Mouse (Mus musculus) small intestine, adult 2 months (tissue): ENCODE results near the gene Tnfrsf1a. TPM values are rescaled to one million over a fixed set of nuclear protein-coding genes. Genes with fewer than 3 reads are reported as not detected.

Experiments used
- H3K27ac ChIP-seq: fragments of 200-500 bp; 2 replicates; pipeline ENCODE4 v1.5.1; 2012; ENCODE audit warnings: low read depth, low read length, control low read depth, inconsistent platforms; ENCODE audit not compliant: insufficient read depth
- H3K27me3 ChIP-seq: fragments of 200-500 bp; 2 replicates; pipeline ENCODE4 v1.6.1; 2012; ENCODE audit warnings: mild to moderate bottlenecking, moderate library complexity, low read length, inconsistent platforms; ENCODE audit not compliant: control insufficient read depth, insufficient read depth
- H3K36me3 ChIP-seq: fragments of 200-500 bp; 2 replicates; pipeline ENCODE4 v1.6.1; 2012; ENCODE audit warnings: mild to moderate bottlenecking, low read length, control low read depth, inconsistent platforms; ENCODE audit not compliant: control insufficient read depth, insufficient read depth
- H3K4me1 ChIP-seq: fragments of 200-500 bp; 2 replicates; pipeline ENCODE4 v1.6.1; 2012; ENCODE audit warnings: low read length, inconsistent platforms, mixed read lengths; ENCODE audit not compliant: control insufficient read depth, insufficient read depth, insufficient read length
- H3K4me3 ChIP-seq: fragments of 200-500 bp; 2 replicates; pipeline ENCODE4 v1.5.1; 2012; ENCODE audit warnings: low read depth, mild to moderate bottlenecking, control low read depth, inconsistent platforms, low read length, moderate library complexity
- CTCF ChIP-seq: fragments of 200-500 bp; IDR thresholded peaks from 2 replicates; pipeline ENCODE4 v1.5.1; 2012; ENCODE audit warnings: low read depth, mild to moderate bottlenecking, control low read depth, inconsistent platforms, low read length, moderate library complexity, mixed read lengths; ENCODE audit not compliant: insufficient replicate concordance, insufficient read length; ENCODE audit errors: extremely low read depth
- POLR2A ChIP-seq: fragments of 200-500 bp; IDR thresholded peaks from 2 replicates; pipeline ENCODE4 v1.6.1; 2012; ENCODE audit warnings: low read depth, mild to moderate bottlenecking, control low read depth, inconsistent platforms, low read length, moderate library complexity
- WGBS: fragments of 180-500 bp; shearing (Covaris S2); methylation state at CpG from one replicate; pipeline ENCODE4 v1.1.7; 2018; 5-methylcytosine and 5-hydroxymethylcytosine counted together
- polyA plus RNA-seq: library from polyadenylated mRNA; depleted of rRNA; stranded (reverse); fragments of >200 nt; gene quantifications from 2 replicates; pipeline ENCODE4 v1.2.3, GENCODE M21; 2012

Gene Tnfrsf1a
- polyA plus RNA-seq, 1 experiment: 207 TPM

DNA sequence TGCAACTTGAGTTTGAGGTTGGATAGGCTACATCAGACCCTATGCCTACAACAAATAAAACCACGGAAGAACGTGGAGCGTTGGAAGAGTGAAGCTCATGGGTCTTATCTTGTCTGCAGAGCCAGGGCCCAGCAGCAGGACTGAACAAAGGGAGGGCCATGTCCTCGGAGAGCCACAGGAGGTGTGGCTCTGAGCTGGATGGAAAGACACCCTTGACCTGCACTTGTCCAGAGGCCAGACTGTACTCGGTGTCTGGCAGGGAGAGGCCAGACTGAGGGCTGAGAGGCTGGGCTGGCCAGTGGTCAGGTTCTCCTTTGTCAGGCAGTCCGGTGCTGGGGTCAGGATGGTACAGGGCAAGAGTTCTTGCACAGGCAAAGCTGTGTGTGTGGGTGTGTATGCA is 23.8 kb upstream of the Tnfrsf1a start:
- H3K27me3 ChIP-seq: no peaks in the 10 kb centered on the region
- TF ChIP-seq POLR2A: no peak
- no peak for TF ChIP-seq CTCF
- WGBS: 53% methylated on average over 6 of the region's 6 CpGs
- H3K27ac ChIP-seq: no peak overlapping the region
- no peaks in the 10 kb centered on the region for H3K36me3 ChIP-seq
- no peak overlapping the region for H3K4me3 ChIP-seq
- peaks cover 6% of the 10 kb centered on the region; the same call in 1 of the 2 replicates for H3K4me1 ChIP-seq

DNA sequence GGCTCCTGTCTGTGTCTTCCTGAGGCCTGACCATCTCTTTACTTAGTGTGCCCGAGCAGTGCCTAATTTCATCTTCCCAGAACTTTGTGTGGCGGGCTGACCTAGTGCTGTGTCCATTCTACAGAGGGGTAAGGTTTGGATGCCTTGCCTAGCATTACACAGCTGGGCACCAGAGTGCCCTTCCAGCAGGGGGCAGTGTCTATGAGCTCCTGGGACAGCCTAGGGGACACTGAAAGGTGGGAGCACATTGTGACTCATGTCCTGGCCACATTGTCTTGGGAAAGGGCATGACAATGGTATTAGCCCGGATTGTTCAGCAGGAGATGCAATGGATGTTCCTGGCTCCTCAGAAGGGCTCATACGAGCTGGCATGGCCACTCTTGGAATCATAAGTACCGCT is 20.9 kb upstream of the Tnfrsf1a start:
- no peak overlapping the region for H3K4me3 ChIP-seq
- no peak overlapping the region for H3K27ac ChIP-seq
- peaks cover 6% of the 10 kb centered on the region for H3K4me1 ChIP-seq
- TF ChIP-seq CTCF (peak; percentile 73; the same call in 1 of the 2 replicates), POLR2A (no peak)
- 86% methylated on average over 5 of the region's 5 CpGs for WGBS
- no peaks in the 10 kb centered on the region for H3K27me3 ChIP-seq
- H3K36me3 ChIP-seq: no peaks in the 10 kb centered on the region

DNA sequence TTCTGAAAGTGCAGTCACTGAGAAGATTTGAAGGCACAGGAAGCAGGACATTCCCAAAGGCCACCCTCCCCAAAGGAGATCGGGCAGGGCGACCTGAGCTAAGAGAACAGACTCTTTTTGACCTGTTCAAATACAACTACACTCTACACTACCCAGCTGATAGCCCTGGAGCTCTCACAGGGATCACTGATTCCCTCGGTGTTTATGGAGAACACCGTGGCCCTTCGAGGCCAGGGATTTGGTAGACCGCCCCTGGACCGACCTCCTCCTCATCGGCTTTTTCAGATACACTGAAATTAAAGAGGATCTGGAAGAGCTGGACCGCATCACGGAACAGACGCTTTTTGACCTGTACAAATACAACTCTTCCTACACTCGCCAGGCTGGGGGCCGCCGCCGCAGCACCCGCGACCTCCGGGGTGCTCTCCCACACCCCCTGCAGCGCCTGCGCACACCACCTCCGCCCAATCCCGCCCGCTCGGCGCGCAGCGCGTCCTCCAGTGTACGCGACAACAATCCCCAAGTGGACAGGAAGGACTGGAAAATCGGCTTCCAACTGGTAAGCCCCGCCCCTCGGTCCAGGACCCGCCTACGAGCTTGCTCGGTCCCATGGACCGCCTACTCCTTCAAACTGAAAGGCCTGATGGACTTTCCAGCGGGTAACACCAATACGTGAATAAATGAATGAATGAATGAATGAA is 18.4 kb upstream of the Tnfrsf1a start:
- Histone ChIP-seq H3K4me1 (peaks cover 6% of the 10 kb centered on the region), H3K4me3 (peak overlapping the region; percentile 73), H3K27ac (peak overlapping the region; percentile 31; the same call in 1 of the 2 replicates), H3K36me3 (no peaks in the 10 kb centered on the region), H3K27me3 (no peaks in the 10 kb centered on the region)
- TF ChIP-seq POLR2A: peak; percentile 92
- no peak for TF ChIP-seq CTCF
- WGBS: 2% methylated on average over 39 of the region's 39 CpGs

DNA sequence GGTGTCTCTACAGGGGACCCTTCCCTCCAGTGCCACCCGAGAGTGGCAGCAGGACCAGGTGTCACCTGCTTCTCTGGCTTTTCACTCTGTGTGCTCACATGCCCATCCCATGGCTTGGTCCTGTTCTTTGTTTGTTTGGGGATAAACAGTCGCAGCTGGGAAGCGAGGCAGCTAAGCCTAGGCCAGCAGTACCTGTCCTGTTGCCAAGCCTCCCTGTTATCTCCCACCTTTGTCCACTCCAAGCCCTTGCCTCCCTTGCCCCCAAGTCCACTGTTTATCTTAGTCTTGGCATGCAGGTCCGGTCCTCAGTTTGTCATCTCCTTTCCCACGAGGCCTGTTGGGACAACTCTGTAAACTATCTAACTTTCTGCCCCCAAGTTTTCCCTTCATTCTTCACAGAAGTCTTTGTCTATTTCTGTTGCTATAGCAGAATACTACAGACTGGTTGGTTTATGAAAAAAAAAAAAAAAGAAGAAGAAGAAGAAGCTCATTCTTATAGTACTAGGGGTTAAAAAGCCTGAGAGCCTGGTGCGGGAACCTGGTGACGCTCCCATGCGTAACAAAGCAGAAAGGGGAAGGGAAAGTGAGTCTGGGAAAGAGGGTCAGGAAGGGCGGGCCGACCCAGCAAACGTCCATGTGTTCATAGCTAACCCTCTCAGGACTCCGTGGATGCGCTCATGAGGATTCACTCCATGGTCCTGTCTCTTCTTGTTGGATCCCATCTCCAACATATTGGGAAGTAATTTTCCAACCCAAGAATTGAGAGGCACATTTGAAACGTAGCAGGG is 15.9 kb upstream of the Tnfrsf1a start:
- peak overlapping the region; percentile 42; the same call in 1 of the 2 replicates for H3K27ac ChIP-seq
- H3K4me3 ChIP-seq: no peak overlapping the region
- H3K4me1 ChIP-seq: peaks cover 6% of the 10 kb centered on the region
- TF ChIP-seq CTCF (no peak), POLR2A (no peak)
- no peaks in the 10 kb centered on the region for H3K36me3 ChIP-seq
- no peaks in the 10 kb centered on the region for H3K27me3 ChIP-seq
- 59% methylated on average over 14 of the region's 14 CpGs for WGBS

DNA sequence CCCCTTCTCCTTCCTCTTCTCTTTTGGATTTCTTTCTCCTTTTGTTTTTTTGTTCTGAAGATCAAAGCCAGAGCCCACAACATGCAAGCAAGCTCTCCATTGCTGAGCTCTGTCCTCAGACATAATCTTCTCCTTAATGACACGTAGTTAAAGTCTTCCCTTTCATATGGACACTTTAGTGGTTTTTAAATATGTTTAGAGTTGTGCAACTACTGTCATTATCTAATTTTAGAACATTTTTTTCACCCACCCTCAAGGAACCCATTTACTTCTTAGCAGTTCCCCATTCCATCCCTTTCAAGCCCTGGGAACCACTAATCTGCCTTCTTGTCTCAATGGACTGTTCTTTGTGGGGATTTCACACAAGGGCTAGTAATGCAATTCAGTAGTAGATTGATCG is 14.8 kb upstream of the Tnfrsf1a start:
- TF ChIP-seq POLR2A: no peak
- TF ChIP-seq CTCF: no peak
- H3K36me3 ChIP-seq: no peaks in the 10 kb centered on the region
- no peak overlapping the region for H3K27ac ChIP-seq
- no peak overlapping the region for H3K4me3 ChIP-seq
- no peaks in the 10 kb centered on the region for H3K27me3 ChIP-seq
- WGBS: 87% methylated on average over 2 of the region's 2 CpGs
- peaks cover 12% of the 10 kb centered on the region for H3K4me1 ChIP-seq

DNA sequence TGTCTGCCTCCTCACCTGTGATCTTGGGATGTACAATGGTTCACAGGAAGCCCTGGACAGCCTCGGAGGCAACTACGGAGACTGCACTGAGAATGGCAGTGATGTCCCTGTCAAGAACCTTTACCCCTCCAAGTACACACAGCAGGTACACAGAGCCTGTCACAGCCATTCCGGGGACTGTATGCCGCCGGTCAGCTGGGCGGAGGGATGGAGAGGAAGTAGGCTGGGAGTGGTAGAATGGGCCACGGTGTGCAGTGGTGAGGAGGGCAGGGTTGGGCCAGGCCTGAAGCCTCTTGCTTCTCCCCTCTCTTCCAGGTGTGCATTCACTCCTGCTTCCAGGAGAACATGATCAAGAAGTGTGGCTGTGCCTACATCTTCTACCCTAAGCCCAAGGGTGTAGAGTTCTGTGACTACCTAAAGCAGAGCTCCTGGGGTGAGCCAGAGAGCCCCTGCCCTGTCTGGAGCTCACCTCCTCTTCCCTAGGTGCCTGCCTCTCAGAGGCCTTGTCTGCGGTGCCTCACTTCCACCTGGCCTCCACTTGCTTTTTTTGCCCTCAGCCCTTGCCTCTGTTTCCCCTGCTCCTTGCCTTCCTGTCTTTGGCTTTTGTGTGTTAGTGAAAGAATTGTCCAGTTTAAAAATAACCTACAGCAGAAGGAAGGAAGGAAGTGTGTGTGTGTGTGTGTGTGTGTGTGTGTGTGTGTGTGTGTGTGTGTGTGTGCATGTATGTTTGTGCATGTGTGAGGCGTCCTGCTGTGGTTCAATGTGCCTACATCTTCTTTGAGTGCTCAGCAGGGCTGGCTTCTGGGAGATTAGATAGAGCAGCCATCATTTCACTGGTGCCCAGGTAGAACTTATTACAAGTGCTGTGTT is 10.1 kb upstream of the Tnfrsf1a start:
- H3K27ac ChIP-seq: no peak overlapping the region

More for the DNA sequence above, 10.1 kb upstream of the Tnfrsf1a start:
- Histone ChIP-seq H3K4me3 (no peak overlapping the region), H3K27me3 (no peaks in the 10 kb centered on the region), H3K36me3 (no peaks in the 10 kb centered on the region), H3K4me1 (peaks cover 30% of the 10 kb centered on the region)
- 65% methylated on average over 9 of the region's 9 CpGs for WGBS
- TF ChIP-seq CTCF (no peak), POLR2A (no peak)
